ENCODE assay signal across 8 mouse cellular contexts in genomic region chr4:123342642-123343470, GRCm38 (mm10). TPM values are rescaled to one million over a fixed set of nuclear protein-coding genes. Genes with fewer than 3 reads are reported as not detected.
A peak's percentile ranks its signal among the peaks of the same experiment; 100 is the strongest.
DNase-seq lines count a peak whose midpoint lies in the region; ATAC-seq lines count a peak whose summit lies in the region.

TSS of gene Bmp8a (minus strand) at chr4:123343252.

- peaks cover 50% of the 10 kb centered on the region for H3K27me3 ChIP-seq in liver, embryonic 13.5 days
- H3K27me3 ChIP-seq in stomach, embryonic 16.5 days (ENCODE audit: control insufficient read depth, insufficient read depth, low read length) = peaks cover 26% of the 10 kb centered on the region

- peaks cover 19% of the 10 kb centered on the region for H3K4me1 ChIP-seq in liver, embryonic 13.5 days (replicated peaks)
- H3K4me1 ChIP-seq in stomach, embryonic 16.5 days (ENCODE audit: control insufficient read depth, insufficient read depth, low read length) = peaks cover 8% of the 10 kb centered on the region

- H3K9me3 ChIP-seq in liver, embryonic 13.5 days (replicated peaks) = no peaks in the 10 kb centered on the region
- H3K9me3 ChIP-seq in stomach, embryonic 16.5 days (replicated peaks; ENCODE audit: control insufficient read depth, low read length) = no peaks in the 10 kb centered on the region

- peak within 1 kb of the TSS; percentile 65 for H3K4me3 ChIP-seq in liver, embryonic 13.5 days (replicated peaks)
- peak within 1 kb of the TSS; percentile 62 for H3K4me3 ChIP-seq in stomach, embryonic 16.5 days (replicated peaks; ENCODE audit: low read length)

- H3K36me3 ChIP-seq in liver, embryonic 13.5 days = no peaks in the 10 kb centered on the region
- no peaks in the 10 kb centered on the region for H3K36me3 ChIP-seq in stomach, embryonic 16.5 days (ENCODE audit: control insufficient read depth, insufficient read depth, low read length)

- H3K9ac ChIP-seq in liver, embryonic 13.5 days = peak within 1 kb of the TSS; percentile 56
- H3K9ac ChIP-seq in stomach, embryonic 16.5 days (ENCODE audit: low read length) = peak within 1 kb of the TSS; percentile 63

- peak within 1 kb of the TSS; percentile 92 for H3K4me2 ChIP-seq in liver, embryonic 13.5 days
- H3K4me2 ChIP-seq in stomach, embryonic 16.5 days (ENCODE audit: low read depth, low read length) = peak within 1 kb of the TSS; percentile 94

- H3K27ac ChIP-seq in liver, embryonic 13.5 days = no peak within 1 kb of the TSS
- H3K27ac ChIP-seq in stomach, embryonic 16.5 days (ENCODE audit: low read length) = no peak within 1 kb of the TSS

- under 1% methylated on average over 65 of the region's 65 CpGs for WGBS in liver, embryonic 13.5 days (ENCODE audit: insufficient replicate concordance)
- WGBS in stomach, embryonic 16.5 days = under 1% methylated on average over 65 of the region's 65 CpGs

- DNase-seq in layer of hippocampus, adult 11-12 months (ENCODE audit: low spot score) = peak; percentile 23
- DNase-seq in layer of hippocampus, adult 18-20 months (ENCODE audit: low spot score in 2 of 2) = no peak
- DNase-seq in cerebellum, postnatal 25 days = peak; percentile 23 to 60
- peak; percentile 43 for DNase-seq in gastrocnemius, postnatal 25 days
- DNase-seq in liver, embryonic 13.5 days = peak; percentile 59
- DNase-seq in naive thymus-derived CD4-positive, alpha-beta T cell, adult 2 months (ENCODE audit: low read depth) = peak; percentile 59

- ATAC-seq in inflammation-experienced regulatory T-cells, adult 6 months = peak; percentile 80
- ATAC-seq in liver, embryonic 13.5 days (ENCODE audit: low read depth) = peak; percentile 81
- ATAC-seq in stomach, embryonic 16.5 days (ENCODE audit: insufficient read depth, low FRiP score) = peak; percentile 82

RNA-seq across cellular contexts. Expression of gene Bmp8a, which starts in this region (rescaled TPM):
- not detected for total RNA-seq in layer of hippocampus, adult 18-20 months (2021)
- total RNA-seq in gastrocnemius, postnatal 25 days (2021) = under 1 TPM; 0.35 to 0.36 TPM
- not detected for polyA plus RNA-seq in inflammation-experienced regulatory T-cells, adult 6 months (2017; shearing (Covaris generic))
- 0.16 and 0.38 TPM in 2 replicates for polyA plus RNA-seq in liver, embryonic 13.5 days (2015; fragmentation: Nextera tagmentation; extraction: Ambion mirVana)
- polyA plus RNA-seq in stomach, embryonic 16.5 days (2015; fragmentation: Nextera tagmentation; extraction: Ambion mirVana) = 0.48 and 0.65 TPM in 2 replicates

Comparison
In these comparisons a context has a peak if more than half of its experiments do, and no peak if none do; other contexts are left out.
1. DNase-seq: peak in layer of hippocampus, adult 11-12 months (single experiment), cerebellum, postnatal 25 days (2 of 2) and naive thymus-derived CD4-positive, alpha-beta T cell, adult 2 months (single experiment); none in layer of hippocampus, adult 18-20 months (0 of 2).
2. Peak in DNase-seq in gastrocnemius, postnatal 25 days; RNA of the gene not detected or under 1 TPM.
3. Peak in ATAC-seq in inflammation-experienced regulatory T-cells, adult 6 months; RNA of the gene not detected or under 1 TPM.
4. Peak in DNase-seq, ATAC-seq, H3K4me3 ChIP-seq, H3K9ac ChIP-seq and H3K4me2 ChIP-seq in liver, embryonic 13.5 days; RNA of the gene not detected or under 1 TPM.
5. Peak in ATAC-seq, H3K4me3 ChIP-seq, H3K9ac ChIP-seq and H3K4me2 ChIP-seq in stomach, embryonic 16.5 days; RNA of the gene not detected or under 1 TPM.
6. Peak in every context shown above with its lines, with median percentiles within 50 percentile points of each other: ATAC-seq.